Mouse (Mus musculus) olfactory bulb, adult 2 months (tissue): ENCODE results near the gene Cic.

Experiments
- CTCF ChIP-seq: fragments of 200-500 bp; IDR thresholded peaks from 2 replicates; pipeline ENCODE4 v1.5.1; 2012; ENCODE audit warnings: low read depth, mild to moderate bottlenecking, low read length, moderate library complexity; ENCODE audit not compliant: insufficient read depth
- POLR2A ChIP-seq: fragments of 200-500 bp; IDR thresholded peaks from 2 replicates; pipeline ENCODE4 v1.6.1; 2012; ENCODE audit warnings: mild to moderate bottlenecking, low read depth, low read length, moderate library complexity; ENCODE audit not compliant: insufficient read depth

GRCm38 (mm10) chr7:25227523-25228300 lies 39.8 kb upstream of the Cic start:
- no peak for TF ChIP-seq CTCF
- no peak for TF ChIP-seq POLR2A
